Mouse (Mus musculus) limb, embryonic 12.5 days (tissue): ENCODE results near the gene Trhr2. TPM values are rescaled to one million over a fixed set of nuclear protein-coding genes. Genes with fewer than 3 reads are reported as not detected.
A peak's percentile ranks its signal among the peaks of the same experiment; 100 is the strongest.

Experiments used
- ATAC-seq: fragments of 200-750 bp; cut with Nextera tagmentation; 2 replicates; pipeline ENCODE4 v1.8.0; 2017; ENCODE audit warnings: low read depth, moderate TSS enrichment; ENCODE audit not compliant: insufficient number of reproducible peaks, insufficient read depth, low FRiP score, low TSS enrichment
- H3K27ac ChIP-seq: fragments of 300-500 bp; sonication (generic); 2 replicates; pipeline ENCODE4 v1.5.1; 2016; ENCODE audit warnings: mild to moderate bottlenecking, moderate library complexity
- H3K27me3 ChIP-seq: fragments of 300-500 bp; sonication (generic); 2 replicates; pipeline ENCODE4 v1.6.1; 2016; ENCODE audit warnings: mild to moderate bottlenecking, moderate library complexity
- H3K36me3 ChIP-seq: fragments of 300-500 bp; sonication (generic); 2 replicates; pipeline ENCODE4 v1.6.1; 2016; ENCODE audit warnings: mild to moderate bottlenecking, moderate library complexity
- H3K4me1 ChIP-seq: fragments of 300-500 bp; sonication (generic); replicated peaks from 2 replicates; pipeline ENCODE4 v1.6.1; 2016
- H3K4me2 ChIP-seq: fragments of 300-500 bp; sonication (generic); 2 replicates; pipeline ENCODE4 v1.6.1; 2016; ENCODE audit warnings: mild to moderate bottlenecking, moderate library complexity
- H3K4me3 ChIP-seq: fragments of 300-500 bp; sonication (generic); replicated peaks from 2 replicates; pipeline ENCODE4 v1.5.1; 2016; ENCODE audit warnings: mild to moderate bottlenecking
- H3K9ac ChIP-seq: fragments of 300-500 bp; sonication (generic); replicated peaks from 2 replicates; pipeline ENCODE4 v1.6.1; 2016; ENCODE audit warnings: mild to moderate bottlenecking, moderate library complexity
- H3K9me3 ChIP-seq: fragments of 300-500 bp; sonication (generic); 2 replicates; pipeline ENCODE4 v1.6.1; 2016; ENCODE audit warnings: mild to moderate bottlenecking, moderate library complexity
- WGBS: fragments of 180-500 bp; shearing (Covaris S2); methylation state at CpG from one replicate; pipeline ENCODE4 v1.1.7; 2016; 5-methylcytosine and 5-hydroxymethylcytosine counted together
- polyA plus RNA-seq: library from polyadenylated mRNA; unstranded; fragments of >200 nt; fragmentation: Nextera tagmentation; extraction: Ambion mirVana; gene quantifications from 2 replicates; pipeline ENCODE4 v1.2.1, GENCODE M21; 2016

The Trhr2 gene
- polyA plus RNA-seq, 1 experiment from 2014 or later = not detected

- Histone ChIP-seq H3K36me3 (no peaks in the 10 kb centered on the region), H3K4me2 (no peak overlapping the region), H3K4me1 (peaks cover 23% of the 10 kb centered on the region), H3K4me3 (no peak overlapping the region), H3K27me3 (peaks cover 83% of the 10 kb centered on the region), H3K9me3 (no peaks in the 10 kb centered on the region), H3K9ac (no peak overlapping the region), H3K27ac (no peak overlapping the region)
- ATAC-seq = no peak
- WGBS = 90% methylated on average over 6 of the region's 6 CpGs
Measured at GRCm38 (mm10) chr8:122341790-122342189, 18.8 kb downstream of the Trhr2 start.

DNA sequence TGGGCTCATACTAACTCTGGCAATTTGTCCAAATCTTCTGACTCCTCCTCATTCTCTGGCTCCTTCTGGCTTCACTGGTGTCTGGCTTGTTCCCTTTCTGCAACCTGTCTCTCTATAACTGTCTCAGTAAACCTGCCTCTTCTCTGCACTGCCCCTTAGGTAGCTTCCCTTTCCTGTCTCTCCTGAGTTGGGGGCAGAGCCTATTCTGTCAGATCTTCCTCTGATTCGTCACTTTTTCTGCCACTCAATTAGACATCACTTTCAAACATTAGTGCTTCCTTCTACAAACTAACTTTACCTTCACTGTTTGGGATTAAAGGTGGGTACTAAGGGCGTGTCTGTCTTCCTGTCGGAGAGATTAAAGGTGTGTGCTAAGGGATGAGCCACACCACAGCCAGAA, 19.8 kb downstream of the Trhr2 start:
- Histone ChIP-seq H3K4me2 (no peak overlapping the region), H3K4me1 (peaks cover 32% of the 10 kb centered on the region), H3K27ac (no peak overlapping the region), H3K36me3 (no peaks in the 10 kb centered on the region), H3K27me3 (peaks cover 92% of the 10 kb centered on the region), H3K9me3 (no peaks in the 10 kb centered on the region), H3K4me3 (no peak overlapping the region), H3K9ac (no peak overlapping the region)
- WGBS = 82% methylated on average over 3 of the region's 3 CpGs
- ATAC-seq = no peak

GRCm38 (mm10) chr8:122338852-122339251, 21.7 kb downstream of the Trhr2 start:
- ATAC-seq = no peak
- H3K27me3 ChIP-seq = peaks cover 93% of the 10 kb centered on the region

DNA sequence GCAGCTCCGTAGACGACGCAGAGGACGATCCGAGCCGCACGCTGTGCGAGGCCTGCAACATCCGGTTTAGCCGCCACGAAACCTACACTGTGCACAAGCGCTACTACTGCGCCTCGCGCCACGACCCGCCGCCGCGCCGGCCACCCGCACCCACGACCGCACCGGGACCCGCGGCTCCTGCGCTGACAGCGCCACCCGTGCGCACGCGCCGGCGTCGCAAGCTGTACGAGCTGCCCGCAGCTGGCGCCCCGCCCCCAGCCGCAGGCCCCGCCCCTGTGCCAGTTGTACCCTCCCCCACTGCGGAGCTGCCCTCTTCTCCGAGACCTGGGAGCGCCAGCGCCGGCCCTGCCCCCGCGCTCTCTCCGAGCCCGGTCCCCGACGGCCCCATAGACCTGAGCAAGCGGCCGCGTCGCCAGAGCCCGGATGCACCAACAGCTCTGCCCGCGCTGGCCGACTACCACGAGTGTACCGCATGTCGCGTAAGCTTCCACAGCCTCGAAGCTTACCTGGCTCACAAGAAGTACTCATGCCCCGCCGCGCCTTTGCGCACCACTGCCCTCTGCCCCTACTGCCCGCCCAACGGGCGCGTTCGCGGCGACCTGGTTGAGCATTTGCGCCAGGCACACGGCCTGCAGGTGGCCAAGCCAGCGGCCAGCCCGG, 24.2 kb downstream of the Trhr2 start:
- H3K27me3 ChIP-seq = peaks cover 76% of the 10 kb centered on the region
- H3K36me3 ChIP-seq = no peaks in the 10 kb centered on the region
- H3K4me3 ChIP-seq = peak overlapping the region; percentile 63
- peaks cover 16% of the 10 kb centered on the region for H3K4me1 ChIP-seq
- no peaks in the 10 kb centered on the region for H3K9me3 ChIP-seq
- H3K27ac ChIP-seq = no peak overlapping the region
- 1% methylated on average over 80 of the region's 81 CpGs for WGBS
- H3K4me2 ChIP-seq = peak overlapping the region; percentile 94
- peak overlapping the region; percentile 53 for H3K9ac ChIP-seq
- peak; percentile 44; the same call in 1 of the 2 replicates for ATAC-seq

More at GRCm38 (mm10) chr8:122338852-122339251, 21.7 kb downstream of the Trhr2 start:
- H3K9ac ChIP-seq = no peak overlapping the region
- no peaks in the 10 kb centered on the region for H3K36me3 ChIP-seq
- no peak overlapping the region for H3K4me2 ChIP-seq
- WGBS = 51% methylated on average over 6 of the region's 6 CpGs
- no peak overlapping the region for H3K4me3 ChIP-seq
- H3K9me3 ChIP-seq = no peaks in the 10 kb centered on the region
- H3K27ac ChIP-seq = no peak overlapping the region
- H3K4me1 ChIP-seq = peaks cover 29% of the 10 kb centered on the region

GRCm38 (mm10) chr8:122335638-122336250, 24.8 kb downstream of the Trhr2 start:
- H3K27me3 ChIP-seq = peaks cover 71% of the 10 kb centered on the region
- peak overlapping the region; percentile 53 for H3K9ac ChIP-seq
- H3K4me2 ChIP-seq = peak overlapping the region; percentile 94
- peak overlapping the region; percentile 63 for H3K4me3 ChIP-seq
- 10% methylated on average over 57 of the region's 57 CpGs for WGBS
- H3K4me1 ChIP-seq = peaks cover 16% of the 10 kb centered on the region
- no peaks in the 10 kb centered on the region for H3K9me3 ChIP-seq
- no peaks in the 10 kb centered on the region for H3K36me3 ChIP-seq
- H3K27ac ChIP-seq = no peak overlapping the region
- 0 out of 2 replicates have a peak, but pooled peaks have one; percentile 4 for ATAC-seq

DNA sequence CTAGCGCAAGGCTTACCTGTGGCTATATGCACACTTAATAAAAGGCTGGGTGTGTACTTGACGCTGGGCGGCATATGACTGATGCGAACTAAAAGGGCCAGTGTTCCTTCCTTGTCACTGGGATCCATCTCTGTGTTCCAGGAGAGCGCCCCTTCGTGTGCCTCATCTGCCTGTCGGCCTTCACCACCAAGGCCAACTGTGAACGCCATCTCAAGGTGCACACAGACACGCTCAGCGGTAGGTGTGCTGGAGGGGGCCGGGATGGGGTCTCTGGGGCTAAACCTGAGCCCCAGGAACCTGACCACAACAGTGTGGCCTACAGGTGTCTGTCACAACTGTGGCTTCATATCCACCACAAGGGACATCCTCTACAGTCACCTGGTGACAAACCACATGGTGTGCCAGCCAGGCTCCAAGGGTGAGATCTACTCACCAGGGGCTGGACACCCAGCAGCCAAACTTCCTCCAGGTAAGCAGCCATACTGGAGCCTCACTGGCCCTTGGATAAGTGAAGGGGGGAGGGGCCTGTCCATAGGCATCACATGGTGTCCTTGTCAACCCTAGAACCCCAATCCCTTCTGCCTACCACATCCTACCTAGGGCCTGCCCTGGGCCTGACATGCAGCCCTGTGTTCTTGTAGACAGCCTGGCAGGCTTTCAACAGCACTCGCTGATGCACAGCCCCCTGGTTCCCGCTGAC, 25.6 kb downstream of the Trhr2 start:
- 0 out of 2 replicates have a peak, but pooled peaks have one; percentile 0 for ATAC-seq
- peak overlapping the region; percentile 63 for H3K4me3 ChIP-seq
- H3K27me3 ChIP-seq = peaks cover 67% of the 10 kb centered on the region
- peaks cover 16% of the 10 kb centered on the region for H3K4me1 ChIP-seq
- peak overlapping the region; percentile 94; the same call in 1 of the 2 replicates for H3K4me2 ChIP-seq
- H3K36me3 ChIP-seq = no peaks in the 10 kb centered on the region
- H3K27ac ChIP-seq = no peak overlapping the region
- H3K9me3 ChIP-seq = no peaks in the 10 kb centered on the region
- 85% methylated on average over 13 of the region's 13 CpGs for WGBS
- no peak overlapping the region for H3K9ac ChIP-seq

- ATAC-seq = no peak
- Histone ChIP-seq H3K27me3 (peaks cover 56% of the 10 kb centered on the region), H3K9me3 (no peaks in the 10 kb centered on the region), H3K4me1 (peaks cover 16% of the 10 kb centered on the region), H3K9ac (no peak overlapping the region), H3K27ac (no peak overlapping the region), H3K4me2 (no peak overlapping the region), H3K36me3 (no peaks in the 10 kb centered on the region), H3K4me3 (no peak overlapping the region)
- WGBS = 89% methylated on average over 7 of the region's 7 CpGs
Measured at GRCm38 (mm10) chr8:122333531-122333930, 27.0 kb downstream of the Trhr2 start.

DNA sequence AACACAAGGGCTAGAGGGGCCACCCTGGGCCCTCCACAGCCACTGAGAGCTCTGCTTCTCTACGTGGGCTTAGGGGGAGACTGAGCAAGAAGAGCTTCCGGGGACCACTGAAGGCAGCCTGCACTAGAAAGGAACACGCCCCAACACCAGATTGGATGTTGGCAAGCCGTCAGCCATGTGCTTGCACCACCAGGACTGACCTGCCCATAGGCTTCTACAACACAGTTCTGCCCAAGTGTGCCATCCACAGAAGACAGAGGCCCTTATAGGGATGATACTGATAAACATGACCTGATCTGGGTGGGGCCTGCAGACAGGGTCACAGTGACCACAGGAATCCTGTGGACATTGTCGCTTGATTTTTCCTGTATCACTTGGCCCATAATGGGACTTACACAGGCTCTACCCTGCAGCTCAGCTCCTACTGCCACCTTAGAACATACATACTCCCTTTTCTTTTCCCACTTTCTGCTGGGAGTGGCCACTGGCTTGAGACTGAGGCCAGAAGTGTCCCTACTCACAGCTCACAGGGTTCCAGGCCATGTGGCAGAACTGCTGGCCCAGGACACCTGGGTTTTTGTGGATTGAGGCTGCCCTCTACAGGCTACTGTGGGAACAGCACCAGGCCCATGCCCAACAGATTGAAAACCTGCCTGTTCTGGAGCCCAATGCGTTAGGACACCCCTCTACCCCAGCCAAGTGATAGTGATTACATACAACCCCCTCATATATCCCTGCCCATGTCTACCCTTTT, 27.6 kb downstream of the Trhr2 start:
- Histone ChIP-seq H3K27ac (no peak overlapping the region), H3K27me3 (peaks cover 50% of the 10 kb centered on the region), H3K4me3 (no peak overlapping the region), H3K9ac (no peak overlapping the region), H3K4me1 (peaks cover 16% of the 10 kb centered on the region), H3K9me3 (no peaks in the 10 kb centered on the region), H3K4me2 (no peak overlapping the region), H3K36me3 (no peaks in the 10 kb centered on the region)
- WGBS = 70% methylated on average over 6 of the region's 6 CpGs
- ATAC-seq = no peak

- Histone ChIP-seq H3K27ac (0 out of 2 replicates have a peak overlapping the region, but pooled peaks have one; percentile 8), H3K9ac (no peak overlapping the region), H3K36me3 (no peaks in the 10 kb centered on the region), H3K4me3 (no peak overlapping the region), H3K4me1 (peaks cover 8% of the 10 kb centered on the region), H3K9me3 (no peaks in the 10 kb centered on the region), H3K4me2 (no peak overlapping the region), H3K27me3 (peaks cover 36% of the 10 kb centered on the region)
- ATAC-seq = no peak
- WGBS = 78% methylated on average over 3 of the region's 3 CpGs
Measured at GRCm38 (mm10) chr8:122331134-122331523, 29.4 kb downstream of the Trhr2 start.

DNA sequence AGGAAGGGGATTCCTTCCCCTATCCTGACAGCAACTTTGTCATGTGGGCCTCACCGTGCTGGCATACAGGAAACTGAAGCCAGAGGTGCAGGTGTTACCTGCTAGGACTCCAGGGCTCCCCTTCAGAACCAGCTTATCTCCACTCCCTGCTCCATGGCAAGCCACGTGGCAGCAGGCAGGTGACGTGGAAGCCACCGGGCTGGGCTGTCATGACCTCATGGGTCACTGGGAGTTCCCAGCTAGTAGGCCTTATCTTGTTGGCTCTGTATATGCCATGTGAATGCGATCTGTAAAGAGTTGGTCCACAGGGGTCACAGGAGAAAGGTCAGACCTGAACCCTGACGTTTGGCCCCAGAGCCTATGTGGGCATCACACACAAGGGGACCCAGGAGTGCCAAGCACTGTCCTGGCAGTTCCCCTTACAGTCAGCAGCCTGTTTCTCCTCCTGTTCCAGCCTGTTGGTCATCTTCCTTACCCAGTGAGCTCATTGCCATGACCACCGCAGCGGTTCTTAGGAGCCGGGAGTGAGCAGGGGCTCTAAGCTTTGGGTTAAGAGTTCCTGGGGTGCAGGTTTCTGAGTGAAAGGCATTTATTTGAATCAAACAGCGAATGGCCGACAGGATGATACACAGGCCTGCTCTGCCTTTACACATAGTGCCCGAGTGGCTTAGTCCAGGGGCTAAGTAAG, 30.0 kb downstream of the Trhr2 start:
- Histone ChIP-seq H3K27me3 (peaks cover 34% of the 10 kb centered on the region), H3K9ac (no peak overlapping the region), H3K36me3 (no peaks in the 10 kb centered on the region), H3K4me3 (no peak overlapping the region), H3K9me3 (no peaks in the 10 kb centered on the region), H3K27ac (no peak overlapping the region), H3K4me1 (peaks cover 4% of the 10 kb centered on the region), H3K4me2 (no peak overlapping the region)
- ATAC-seq = no peak
- WGBS = 74% methylated on average over 12 of the region's 12 CpGs
